Mouse (Mus musculus): Measurements from ENCODE around the gene Nckap5.

GRCm38 (mm10) chr1:126693585-126693984 is 137.0 kb downstream of the Nckap5 start:
- TF ChIP-seq MAX (IDR thresholded peaks at IDR 0.05; ENCODE audit: low read length) = no peak
- TF ChIP-seq POLR2A (IDR thresholded peaks at IDR 0.05; ENCODE audit: low read depth, low read length) = no peak
- no peak for TF ChIP-seq EP300 (IDR thresholded peaks at IDR 0.05; ENCODE audit: low read length)
- TF ChIP-seq ZC3H11A (IDR thresholded peaks at IDR 0.05; ENCODE audit: low read depth, low read length) = no peak
- no peak for TF ChIP-seq ZKSCAN1 (IDR thresholded peaks at IDR 0.05; ENCODE audit: borderline replicate concordance, low read depth, low read length)
- no peak for TF ChIP-seq ZMIZ1 (IDR thresholded peaks at IDR 0.05; ENCODE audit: low read depth, low read length)
- TF ChIP-seq RCOR1 (conservative IDR thresholded peaks at IDR 0.05; ENCODE audit: low read depth, low read length) = no peak
- no peak for TF ChIP-seq USF2 (conservative IDR thresholded peaks at IDR 0.05; ENCODE audit: low read depth, low read length)
- TF ChIP-seq TBP (conservative IDR thresholded peaks at IDR 0.05; ENCODE audit: low read depth, low read length) = no peak
- no peak for TF ChIP-seq USF1 (IDR thresholded peaks at IDR 0.05; ENCODE audit: low read depth, low read length)
- no peak for TF ChIP-seq CTCF (conservative IDR thresholded peaks at IDR 0.05 in 1 of 2, IDR thresholded peaks at IDR 0.05 in 1 of 2; ENCODE audit: low read depth in 2 of 2, low read length in 2 of 2)
- no peak for TF ChIP-seq ETS1 (conservative IDR thresholded peaks at IDR 0.05; ENCODE audit: low read depth, low read length)
- no peak for TF ChIP-seq POLR2AphosphoS2 (IDR thresholded peaks at IDR 0.05; ENCODE audit: low read depth, low read length)
- no peak for TF ChIP-seq NRF1 (IDR thresholded peaks at IDR 0.05; ENCODE audit: low read depth, low read length)
